Mouse (Mus musculus) small intestine, adult 2 months (tissue): ENCODE measurements around the gene Psmc1.

Experiments
- CTCF ChIP-seq: fragments of 200-500 bp; IDR thresholded peaks from 2 replicates; pipeline ENCODE4 v1.5.1; 2012; ENCODE audit warnings: low read depth, mild to moderate bottlenecking, control low read depth, inconsistent platforms, low read length, moderate library complexity, mixed read lengths; ENCODE audit not compliant: insufficient replicate concordance, insufficient read length; ENCODE audit errors: extremely low read depth
- POLR2A ChIP-seq: fragments of 200-500 bp; IDR thresholded peaks from 2 replicates; pipeline ENCODE4 v1.6.1; 2012; ENCODE audit warnings: low read depth, mild to moderate bottlenecking, control low read depth, inconsistent platforms, low read length, moderate library complexity

GRCm38 (mm10) chr12:100101651-100102050 lies 8.3 kb upstream of the Psmc1 start:
- TF ChIP-seq POLR2A (no peak), CTCF (no peak)
